Mouse (Mus musculus) Patski (cell line): ENCODE results near the gene Atp4a. TPM values are rescaled to one million over a fixed set of nuclear protein-coding genes. Genes with fewer than 3 reads are reported as not detected.
A peak's percentile ranks its signal among the peaks of the same experiment; 100 is the strongest.

Experiments
- ATAC-seq: fragments of 100-300 bp; one replicate; pipeline ENCODE4 v1.8.0; 2021
- CTCF ChIA-PET: fragments of 350-600 bp; sonication (Branson Sonifier 250); formaldehyde crosslinking; loops from one replicate; lab custom pipeline; 2022; ENCODE audit warnings: inconsistent platforms; lab: Charles Lee
- POLR2A ChIA-PET: fragments of 350-600 bp; sonication (Branson Sonifier 250); formaldehyde crosslinking; loops from one replicate; lab custom pipeline; 2022; ENCODE audit warnings: antibody characterized with exemption, inconsistent platforms; lab: Charles Lee
- DNase-seq: peaks from one replicate; pipeline ENCODE4 v3.0.0-alpha.2; 2011; ENCODE audit warnings: low read depth, low spot score
- H3K27me3 ChIP-seq: fragments of 371-371 bp; one replicate; pipeline ENCODE4 v1.5.1; 2021
- CTCF ChIP-seq: fragments of 100-300 bp; IDR thresholded peaks from one replicate; pipeline ENCODE4 v1.5.1; 2021
- in situ Hi-C: fragments of 300-500 bp; cut with MboI; formaldehyde crosslinking; loops from 3 replicates; pipeline ENCODE4 v1.11.1; 2018; ENCODE audit warnings: low pct_unique_long_range_greater_than_20kb, mixed read lengths
- polyA plus RNA-seq: library from polyadenylated mRNA; unstranded; gene quantifications from one replicate; pipeline ENCODE4 v1.2.3, GENCODE M21; 2021

Gene Atp4a
- polyA plus RNA-seq, 1 experiment from 2014 or later = not detected

- H3K27me3 ChIP-seq = no peaks in the 10 kb centered on the region
- in situ Hi-C loops = no loop called here
- DNase-seq = no peak
- TF ChIP-seq CTCF = no peak
- ChIA-PET CTCF (no interaction called here), POLR2A (no interaction called here)
- ATAC-seq = no peak
Observed at GRCm38 (mm10) chr7:30757001-30757400, 45.0 kb downstream of the Atp4a start.

GRCm38 (mm10) chr7:30758853-30759252 is 46.8 kb downstream of the Atp4a start:
- peak; percentile 30 for DNase-seq
- ATAC-seq = peak; percentile 66
- in situ Hi-C loops = no loop called here
- ChIA-PET POLR2A (no interaction called here), CTCF (interaction anchor here (1.0 to 2.0 kb wide), 5 partner anchors 12 to 106 kb away, joined by 3 to 9 read pairs (median 4); no protein-coding TSS in a partner anchor)
- peaks cover under 1% of the 10 kb centered on the region for H3K27me3 ChIP-seq
- TF ChIP-seq CTCF = no peak

GRCm38 (mm10) chr7:30761769-30762352 is 49.9 kb downstream of the Atp4a start:
- ATAC-seq = no peak
- in situ Hi-C loops = no loop called here
- H3K27me3 ChIP-seq = peaks cover 3% of the 10 kb centered on the region
- TF ChIP-seq CTCF = no peak
- ChIA-PET POLR2A (no interaction called here), CTCF (no interaction called here)
- DNase-seq = no peak

GRCm38 (mm10) chr7:30763456-30763855 is 51.4 kb downstream of the Atp4a start, which contains the start of gene Dmkn:
TSS of gene Dmkn (plus strand) at chr7:30763756.
- ATAC-seq (no peak), DNase-seq (no peak)
- CTCF ChIA-PET = no interaction called here
- POLR2A ChIA-PET = no interaction called here
- H3K27me3 ChIP-seq = peaks cover 7% of the 10 kb centered on the region
- TF ChIP-seq CTCF = no peak
- in situ Hi-C loops = no loop called here

GRCm38 (mm10) chr7:30765173-30765572 is 53.2 kb downstream of the Atp4a start:
- TF ChIP-seq CTCF = no peak
- ATAC-seq (no peak), DNase-seq (no peak)
- POLR2A ChIA-PET = no interaction called here
- CTCF ChIA-PET = no interaction called here
- in situ Hi-C loops = no loop called here
- peaks cover 8% of the 10 kb centered on the region for H3K27me3 ChIP-seq

GRCm38 (mm10) chr7:30766408-30766807 is 54.4 kb downstream of the Atp4a start:
- ChIA-PET POLR2A (no interaction called here), CTCF (interaction anchor here (0.9 kb wide), 1 partner anchor 8 kb away, joined by 4 read pairs; no protein-coding TSS in a partner anchor)
- no peak for DNase-seq
- ATAC-seq = no peak
- peaks cover 8% of the 10 kb centered on the region for H3K27me3 ChIP-seq
- peak; percentile 48 for TF ChIP-seq CTCF
- in situ Hi-C loops = no loop called here

- ChIA-PET CTCF (no interaction called here), POLR2A (no interaction called here)
- H3K27me3 ChIP-seq = peaks cover 7% of the 10 kb centered on the region
- DNase-seq (no peak), ATAC-seq (no peak)
- in situ Hi-C loops = no loop called here
- TF ChIP-seq CTCF = no peak
Observed at GRCm38 (mm10) chr7:30769236-30769635, 57.2 kb downstream of the Atp4a start.

Other genes starting within 250 kb of the Atp4a start
- gene Prodh2, start 218.6 kb upstream of the Atp4a start, polyA plus RNA-seq = 0.05 TPM
- 5.4 TPM for gene Arhgap33, start 177.1 kb upstream of the Atp4a start, polyA plus RNA-seq
- 29.8 TPM for gene Hspb6, start 160.0 kb upstream of the Atp4a start, polyA plus RNA-seq
- gene Proser3, start 159.9 kb upstream of the Atp4a start, polyA plus RNA-seq = 19.5 TPM
- 36.4 TPM for gene Lin37, start 152.4 kb upstream of the Atp4a start, polyA plus RNA-seq
- gene U2af1l4, start 148.9 kb upstream of the Atp4a start, polyA plus RNA-seq = 47.8 TPM
- gene Gm49396, start 148.9 kb upstream of the Atp4a start, polyA plus RNA-seq = 3.6 TPM
- gene Psenen, start 148.6 kb upstream of the Atp4a start, polyA plus RNA-seq = 104 TPM
- gene Igflr1, start 146.8 kb upstream of the Atp4a start, polyA plus RNA-seq = 1.0 TPM
- gene Kmt2b, start 123.5 kb upstream of the Atp4a start, polyA plus RNA-seq = 40.7 TPM
- gene Zbtb32, start 113.3 kb upstream of the Atp4a start, polyA plus RNA-seq = 1.9 TPM
- 0.47 TPM for gene Upk1a, start 99.4 kb upstream of the Atp4a start, polyA plus RNA-seq
- 1,119 TPM for gene Cox6b1, start 86.1 kb upstream of the Atp4a start, polyA plus RNA-seq
- gene Etv2, start 76.4 kb upstream of the Atp4a start, polyA plus RNA-seq = not detected
- 92.6 TPM for gene Rbm42, start 61.9 kb upstream of the Atp4a start, polyA plus RNA-seq
- 13.3 TPM for gene Haus5, start 47.2 kb upstream of the Atp4a start, polyA plus RNA-seq
- not detected for gene Pmis2, start 40.6 kb upstream of the Atp4a start, polyA plus RNA-seq
- gene 2200002J24Rik, start 13.3 kb upstream of the Atp4a start, polyA plus RNA-seq = 0.13 TPM
- 177 TPM for gene Tmem147, start 17.3 kb downstream of the Atp4a start, polyA plus RNA-seq
- 0.46 TPM for gene Gapdhs, start 31.5 kb downstream of the Atp4a start, polyA plus RNA-seq
- 8.5 TPM for gene Sbsn, start 39.3 kb downstream of the Atp4a start, polyA plus RNA-seq
- 0.26 TPM for gene Dmkn, start 51.5 kb downstream of the Atp4a start, polyA plus RNA-seq
- gene Krtdap, start 75.7 kb downstream of the Atp4a start, polyA plus RNA-seq = not detected
- not detected for gene Ffar2, start 111.6 kb downstream of the Atp4a start, polyA plus RNA-seq
- not detected for gene Ffar3, start 144.0 kb downstream of the Atp4a start, polyA plus RNA-seq
- gene Ffar1, start 149.4 kb downstream of the Atp4a start, polyA plus RNA-seq = not detected
- gene Cd22, start 168.1 kb downstream of the Atp4a start, polyA plus RNA-seq = not detected
- gene Mag, start 202.7 kb downstream of the Atp4a start, polyA plus RNA-seq = not detected
- gene Hamp2, start 212.5 kb downstream of the Atp4a start, polyA plus RNA-seq = not detected
- gene Hamp, start 231.8 kb downstream of the Atp4a start, polyA plus RNA-seq = not detected
- 114 TPM for gene Usf2, start 244.6 kb downstream of the Atp4a start, polyA plus RNA-seq